Mouse (Mus musculus) MEL (cell line): ENCODE results near the gene Mdk. TPM values are rescaled to one million over a fixed set of nuclear protein-coding genes. Genes with fewer than 3 reads are reported as not detected.

Experiments used
- DNase-seq: peaks from one replicate; pipeline ENCODE4 v3.0.0; 2011; ENCODE audit warnings: low read depth, low spot score
- H3K27ac ChIP-seq: 2 replicates; pipeline ENCODE4 v1.5.1; 2012; ENCODE audit warnings: low read depth, mild to moderate bottlenecking, control low read depth, low read length, moderate library complexity; ENCODE audit not compliant: control insufficient read depth
- H3K27me3 ChIP-seq, 2 experiments: fragments of 150-350 bp in 1 of 2; sonication (generic) in 1 of 2; 2 replicates each; pipeline ENCODE4 v1.6.1; 2012; ENCODE audit warnings: low read length in 2 of 2, mild to moderate bottlenecking in 2 of 2, improper control_type of control experiment in 1 of 2, moderate library complexity in 1 of 2; ENCODE audit not compliant: insufficient read depth in 2 of 2, control insufficient read depth in 1 of 2
- H3K36me3 ChIP-seq, 2 experiments: 2 replicates each; pipeline ENCODE4 v1.6.1; 2012 to 2014; ENCODE audit warnings: low read length in 2 of 2, improper control_type of control experiment in 1 of 2, inconsistent platforms in 1 of 2, mild to moderate bottlenecking in 1 of 2; ENCODE audit not compliant: insufficient read depth in 2 of 2, control insufficient read depth in 1 of 2
- H3K4me1 ChIP-seq, 2 experiments: fragments of 150-350 bp in 1 of 2; sonication (generic) in 1 of 2; 2 replicates each; pipeline ENCODE4 v1.6.1; 2012; ENCODE audit warnings: low read length in 2 of 2, improper control_type of control experiment in 1 of 2, mild to moderate bottlenecking in 1 of 2; ENCODE audit not compliant: insufficient read depth in 2 of 2, control insufficient read depth in 1 of 2
- H3K4me3 ChIP-seq, 2 experiments: fragments of 150-350 bp in 1 of 2; sonication (generic) in 1 of 2; 2 replicates each; pipeline ENCODE4 v1.5.1; 2012; ENCODE audit warnings: low read depth in 2 of 2, low read length in 2 of 2, mild to moderate bottlenecking in 2 of 2, moderate library complexity in 2 of 2, control low read depth in 1 of 2, improper control_type of control experiment in 1 of 2; ENCODE audit not compliant: control insufficient read depth in 1 of 2, insufficient read depth in 1 of 2
- H3K79me2 ChIP-seq: 2 replicates; pipeline ENCODE4 v1.6.1; 2012; ENCODE audit warnings: mild to moderate bottlenecking, low read length, moderate library complexity; ENCODE audit not compliant: control insufficient read depth, poor library complexity, insufficient read depth
- H3K9ac ChIP-seq: 2 replicates; pipeline ENCODE4 v1.6.1; 2012; ENCODE audit warnings: low read depth, mild to moderate bottlenecking, control low read depth, low read length, moderate library complexity; ENCODE audit not compliant: control insufficient read depth, poor library complexity, severe bottlenecking
- H3K9me3 ChIP-seq: fragments of 150-350 bp; sonication (generic); replicated peaks from 2 replicates; pipeline ENCODE4 v1.6.1; 2012; ENCODE audit warnings: mild to moderate bottlenecking, low read length, improper control_type of control experiment, moderate library complexity; ENCODE audit not compliant: insufficient read depth
- BHLHE40 ChIP-seq: IDR thresholded peaks from 2 replicates; pipeline ENCODE4 v1.6.1; 2012; ENCODE audit warnings: low read depth, mild to moderate bottlenecking, inconsistent platforms, low read length, improper control_type of control experiment, borderline replicate concordance
- CHD2 ChIP-seq: IDR thresholded peaks from 2 replicates; pipeline ENCODE4 v1.6.1; 2011; ENCODE audit warnings: low read length, improper control_type of control experiment
- CTCF ChIP-seq, 3 experiments: IDR thresholded peaks in 2 of 3; conservative IDR thresholded peaks in 1 of 3; 2 replicates each; pipeline ENCODE4 v1.5.1; 2011 to 2012; ENCODE audit warnings: low read length in 3 of 3, low read depth in 2 of 3, mild to moderate bottlenecking in 2 of 3, improper control_type of control experiment in 1 of 3, inconsistent platforms in 1 of 3, mixed read lengths in 1 of 3, moderate library complexity in 1 of 3; ENCODE audit not compliant: control insufficient read depth in 1 of 3, insufficient read depth in 1 of 3, poor library complexity in 1 of 3, severe bottlenecking in 1 of 3
- E2F4 ChIP-seq: IDR thresholded peaks from 2 replicates; pipeline ENCODE4 v1.6.1; 2011; ENCODE audit warnings: low read depth, low read length, improper control_type of control experiment, borderline replicate concordance
- ELF1 ChIP-seq: IDR thresholded peaks from 2 replicates; pipeline ENCODE4 v1.6.1; 2014; ENCODE audit warnings: low read depth, mild to moderate bottlenecking, inconsistent platforms, low read length, improper control_type of control experiment, moderate library complexity
- EP300 ChIP-seq, 2 experiments: IDR thresholded peaks; 2 replicates each; pipeline ENCODE4 v1.6.1; 2011; ENCODE audit warnings: improper control_type of control experiment in 2 of 2, low read length in 2 of 2, low read depth in 1 of 2, mild to moderate bottlenecking in 1 of 2
- GATA1 ChIP-seq: IDR thresholded peaks from 2 replicates; pipeline ENCODE4 v1.6.1; 2011; ENCODE audit warnings: low read depth, low read length, improper control_type of control experiment
- KAT2A ChIP-seq: conservative IDR thresholded peaks from 2 replicates; pipeline ENCODE4 v1.6.1; 2012; ENCODE audit warnings: low read depth, low read length, improper control_type of control experiment, inconsistent platforms
- MAFK ChIP-seq: IDR thresholded peaks from 2 replicates; pipeline ENCODE4 v1.6.1; 2011; ENCODE audit warnings: low read depth, mild to moderate bottlenecking, low read length, improper control_type of control experiment, borderline replicate concordance
- MAX ChIP-seq: IDR thresholded peaks from 2 replicates; pipeline ENCODE4 v1.6.1; 2011; ENCODE audit warnings: low read length, improper control_type of control experiment
- MEF2A ChIP-seq: IDR thresholded peaks from 2 replicates; pipeline ENCODE4 v1.6.1; 2014; ENCODE audit warnings: low read depth, mild to moderate bottlenecking, inconsistent platforms, low read length, improper control_type of control experiment; ENCODE audit not compliant: poor library complexity, insufficient replicate concordance, severe bottlenecking; ENCODE audit errors: extremely low read depth
- MXI1 ChIP-seq: IDR thresholded peaks from 2 replicates; pipeline ENCODE4 v1.6.1; 2011; ENCODE audit warnings: mild to moderate bottlenecking, low read depth, low read length, improper control_type of control experiment
- MYB ChIP-seq: IDR thresholded peaks from 2 replicates; pipeline ENCODE4 v1.6.1; 2011; ENCODE audit warnings: mild to moderate bottlenecking, low read depth, low read length, improper control_type of control experiment
- NELFE ChIP-seq: IDR thresholded peaks from 2 replicates; pipeline ENCODE4 v1.6.1; 2011; ENCODE audit warnings: low read depth, low read length, improper control_type of control experiment
- NRF1 ChIP-seq: IDR thresholded peaks from 2 replicates; pipeline ENCODE4 v1.6.1; 2014; ENCODE audit warnings: low read depth, mild to moderate bottlenecking, inconsistent platforms, low read length, improper control_type of control experiment, moderate library complexity; ENCODE audit not compliant: poor library complexity, insufficient read depth, severe bottlenecking
- RAD21 ChIP-seq: IDR thresholded peaks from 2 replicates; pipeline ENCODE4 v1.6.1; 2011; ENCODE audit warnings: mild to moderate bottlenecking, low read depth, low read length, improper control_type of control experiment
- TBP ChIP-seq: IDR thresholded peaks from 2 replicates; pipeline ENCODE4 v1.8.0; 2011; ENCODE audit warnings: low read depth, low read length, improper control_type of control experiment
- TCF12 ChIP-seq: IDR thresholded peaks from 2 replicates; pipeline ENCODE4 v1.6.1; 2014; ENCODE audit warnings: low read depth, mild to moderate bottlenecking, inconsistent platforms, low read length, improper control_type of control experiment, moderate library complexity
- USF1 ChIP-seq: IDR thresholded peaks from 2 replicates; pipeline ENCODE4 v1.6.1; 2014; ENCODE audit warnings: low read depth, mild to moderate bottlenecking, inconsistent platforms, low read length, improper control_type of control experiment, moderate library complexity
- ZC3H11A ChIP-seq: IDR thresholded peaks from 2 replicates; pipeline ENCODE4 v1.6.1; 2012; ENCODE audit warnings: low read depth, mild to moderate bottlenecking, inconsistent platforms, low read length, improper control_type of control experiment
- ZKSCAN1 ChIP-seq: IDR thresholded peaks from 2 replicates; pipeline ENCODE4 v1.6.1; 2012; ENCODE audit warnings: low read depth, mild to moderate bottlenecking, inconsistent platforms, low read length, improper control_type of control experiment, moderate library complexity
- polyA plus RNA-seq, 2 experiments: library from polyadenylated mRNA; stranded (reverse) in 1 of 2; unstranded in 1 of 2; fragments of >175 nt in 1 of 2; fragments of >200 nt in 1 of 2; gene quantifications; 2 replicates each; pipeline versions ENCODE4 v1.2.1 to v1.2.4; 2012; ENCODE audit warnings: low replicate concordance in 2 of 2, low read depth in 1 of 2; ENCODE audit not compliant: insufficient read length in 2 of 2, insufficient read depth in 1 of 2, missing spikeins in 1 of 2
- total RNA-seq: library from RNA; depleted of rRNA; stranded (reverse); fragments of 300-350 nt; gene quantifications from 2 replicates; pipeline ENCODE4 v1.2.3, GENCODE M21; 2012

Gene Mdk
- total and polyA plus RNA-seq, 3 experiments = 0.19 to 3.4 TPM; not detected in 1

GRCm38 (mm10) chr2:91955875-91956274 lies 23.8 kb upstream of the Mdk start:
- H3K36me3 ChIP-seq = peaks cover 0 to 29% of the 10 kb centered on the region in 2 experiments; a peak in 3 of 4 replicates
- H3K4me1 ChIP-seq = peaks cover 10 to 41% of the 10 kb centered on the region in 2 experiments
- no peak overlapping the region for H3K4me3 ChIP-seq
- H3K27me3 ChIP-seq = no peaks in the 10 kb centered on the region
- peak; percentile 58 for DNase-seq
- peak overlapping the region; percentile 65 for H3K27ac ChIP-seq
- TF ChIP-seq TCF12 = no peak
- TF ChIP-seq EP300 (IDR thresholded peaks at IDR 0.05; ENCODE audit: low read depth in 1 of 2, low read length in 2 of 2) = no peak
- TF ChIP-seq MXI1 = 0 out of 2 replicates have a peak, but pooled peaks have one; percentile 29
- TF ChIP-seq MAX = 0 out of 2 replicates have a peak, but pooled peaks have one; percentile 25
- no peak for TF ChIP-seq USF1
- TF ChIP-seq MAFK = no peak
- H3K9ac ChIP-seq = peak overlapping the region; percentile 1; the same call in 1 of the 2 replicates
- peaks cover 35% of the 10 kb centered on the region for H3K79me2 ChIP-seq
- no peaks in the 10 kb centered on the region for H3K9me3 ChIP-seq

GRCm38 (mm10) chr2:91955121-91955591 lies 23.1 kb upstream of the Mdk start:
- Histone ChIP-seq H3K4me1 (peaks cover 16 to 46% of the 10 kb centered on the region in 2 experiments), H3K4me3 (no peak overlapping the region), H3K27me3 (no peaks in the 10 kb centered on the region), H3K36me3 (peaks cover 0 to 34% of the 10 kb centered on the region in 2 experiments; a peak in 3 of 4 replicates)
- TF ChIP-seq CTCF (IDR thresholded peaks at IDR 0.05 in 2 of 3, conservative IDR thresholded peaks at IDR 0.05 in 1 of 3; ENCODE audit: control insufficient read depth in 1 of 3, insufficient read depth in 1 of 3, low read depth in 2 of 3, low read length in 3 of 3, poor library complexity in 1 of 3, severe bottlenecking in 1 of 3) (no peak), NRF1 (no peak), MEF2A (no peak), MAX (no peak), CHD2 (no peak), GATA1 (no peak), ELF1 (no peak), MYB (no peak), MAFK (no peak), NELFE (no peak), ZKSCAN1 (no peak), TBP (no peak), ZC3H11A (no peak), KAT2A (no peak), BHLHE40 (no peak), RAD21 (no peak), E2F4 (no peak)
- TF ChIP-seq, all 39 proteins: peak for 0
- Histone ChIP-seq H3K9me3 (no peaks in the 10 kb centered on the region), H3K27ac (peak overlapping the region; percentile 65), H3K9ac (no peak overlapping the region), H3K79me2 (peaks cover 32% of the 10 kb centered on the region)
- DNase-seq = no peak
